Mouse (Mus musculus) liver, embryonic 11.5 days (tissue): ENCODE data around the gene Pdgfb. TPM values are rescaled to one million over a fixed set of nuclear protein-coding genes. Genes with fewer than 3 reads are reported as not detected.

Experiments used
- ATAC-seq: fragments of 200-750 bp; cut with Nextera tagmentation; replicated peaks from 2 replicates; pipeline ENCODE4 v1.8.0; 2017; ENCODE audit warnings: moderate number of reproducible peaks, mild to moderate bottlenecking, moderate TSS enrichment, moderate library complexity; ENCODE audit not compliant: low FRiP score
- DNase-seq: peaks from one replicate; pipeline ENCODE4 v3.0.0-alpha.2; 2017; ENCODE audit warnings: low spot score
- H3K27ac ChIP-seq: fragments of 300-500 bp; sonication (generic); 2 replicates; pipeline ENCODE4 v1.5.1; 2014; ENCODE audit warnings: mild to moderate bottlenecking, low read depth, low read length, control low read depth
- H3K27me3 ChIP-seq: fragments of 300-500 bp; sonication (generic); replicated peaks from 2 replicates; pipeline ENCODE4 v1.6.1; 2014; ENCODE audit warnings: low read length, mixed read lengths; ENCODE audit not compliant: control insufficient read depth, insufficient read depth
- H3K36me3 ChIP-seq: fragments of 300-500 bp; sonication (generic); 2 replicates; pipeline ENCODE4 v1.6.1; 2014; ENCODE audit warnings: mild to moderate bottlenecking, low read length, moderate library complexity, mixed read lengths; ENCODE audit not compliant: control insufficient read depth, insufficient read depth
- H3K4me1 ChIP-seq: fragments of 300-500 bp; sonication (generic); replicated peaks from 2 replicates; pipeline ENCODE4 v1.6.1; 2014; ENCODE audit warnings: low read length, mixed read lengths; ENCODE audit not compliant: control insufficient read depth, insufficient read depth
- H3K4me2 ChIP-seq: fragments of 300-500 bp; sonication (generic); 2 replicates; pipeline ENCODE4 v1.6.1; 2014; ENCODE audit warnings: mild to moderate bottlenecking, control low read depth, moderate library complexity
- H3K4me3 ChIP-seq: fragments of 300-500 bp; sonication (generic); 2 replicates; pipeline ENCODE4 v1.5.1; 2014; ENCODE audit warnings: low read depth, low read length, control low read depth
- H3K9ac ChIP-seq: fragments of 300-500 bp; sonication (generic); 2 replicates; pipeline ENCODE4 v1.6.1; 2014; ENCODE audit warnings: low read depth, low read length, control low read depth
- H3K9me3 ChIP-seq: fragments of 300-500 bp; sonication (generic); 2 replicates; pipeline ENCODE4 v1.6.1; 2016; ENCODE audit warnings: low read length, inconsistent platforms, mixed read lengths; ENCODE audit not compliant: control insufficient read depth
- WGBS: fragments of 180-500 bp; shearing (Covaris S2); extraction: QIAGEN DNeasy Blood & Tissue Kit; methylation state at CpG from one replicate; pipeline ENCODE4 v1.1.7; 2014; 5-methylcytosine and 5-hydroxymethylcytosine counted together
- polyA plus RNA-seq: library from polyadenylated mRNA; unstranded; fragments of >200 nt; fragmentation: Nextera tagmentation; extraction: Ambion mirVana; gene quantifications from 2 replicates; pipeline ENCODE4 v1.2.1, GENCODE M21; 2014

Pdgfb gene
- polyA plus RNA-seq, 1 experiment from 2014 or later, result 2.7 TPM

GRCm38 (mm10) chr15:79997988-79998387, 16.8 kb downstream of the Pdgfb start:
- H3K27ac ChIP-seq, result no peak overlapping the region
- H3K4me2 ChIP-seq, result no peak overlapping the region
- 82% methylated on average over 3 of the region's 3 CpGs for WGBS
- no peak overlapping the region for H3K9ac ChIP-seq
- no peaks in the 10 kb centered on the region for H3K36me3 ChIP-seq
- ATAC-seq, result no peak
- DNase-seq, result no peak
- H3K27me3 ChIP-seq, result no peaks in the 10 kb centered on the region
- no peak overlapping the region for H3K4me3 ChIP-seq
- peaks cover 6% of the 10 kb centered on the region; the same call in 1 of the 2 replicates for H3K4me1 ChIP-seq
- H3K9me3 ChIP-seq, result no peaks in the 10 kb centered on the region

- no peaks in the 10 kb centered on the region for H3K27me3 ChIP-seq
- no peak for ATAC-seq
- H3K4me2 ChIP-seq, result no peak overlapping the region
- no peaks in the 10 kb centered on the region for H3K9me3 ChIP-seq
- peaks cover 6% of the 10 kb centered on the region; the same call in 1 of the 2 replicates for H3K4me1 ChIP-seq
- H3K9ac ChIP-seq, result no peak overlapping the region
- H3K27ac ChIP-seq, result no peak overlapping the region
- no peak for DNase-seq
- H3K36me3 ChIP-seq, result no peaks in the 10 kb centered on the region
- H3K4me3 ChIP-seq, result no peak overlapping the region
- WGBS, result 88% methylated on average over 11 of the region's 11 CpGs
Observed at GRCm38 (mm10) chr15:79996781-79997180, 18.0 kb downstream of the Pdgfb start.

- Histone ChIP-seq H3K4me1 (peaks cover under 1% of the 10 kb centered on the region; the same call in 1 of the 2 replicates), H3K4me2 (no peak overlapping the region), H3K36me3 (no peaks in the 10 kb centered on the region), H3K27ac (no peak overlapping the region), H3K4me3 (no peak overlapping the region), H3K27me3 (no peaks in the 10 kb centered on the region), H3K9me3 (no peaks in the 10 kb centered on the region), H3K9ac (no peak overlapping the region)
- DNase-seq (no peak), ATAC-seq (no peak)
- 87% methylated on average over 7 of the region's 7 CpGs for WGBS
Observed at GRCm38 (mm10) chr15:79995552-79995951, 19.2 kb downstream of the Pdgfb start.

GRCm38 (mm10) chr15:79994566-79994965, 20.2 kb downstream of the Pdgfb start:
- no peak overlapping the region for H3K4me3 ChIP-seq
- H3K9me3 ChIP-seq, result no peaks in the 10 kb centered on the region
- WGBS, result 82% methylated on average over 4 of the region's 4 CpGs

GRCm38 (mm10) chr15:79986182-79986581, 28.6 kb downstream of the Pdgfb start:
- Histone ChIP-seq H3K9me3 (no peaks in the 10 kb centered on the region), H3K27me3 (no peaks in the 10 kb centered on the region), H3K36me3 (no peaks in the 10 kb centered on the region), H3K27ac (no peak overlapping the region), H3K4me1 (no peaks in the 10 kb centered on the region), H3K9ac (no peak overlapping the region), H3K4me2 (no peak overlapping the region), H3K4me3 (no peak overlapping the region)
- DNase-seq (no peak), ATAC-seq (no peak)
- 65% methylated on average over 8 of the region's 8 CpGs for WGBS

More at GRCm38 (mm10) chr15:79994566-79994965, 20.2 kb downstream of the Pdgfb start:
- Histone ChIP-seq H3K4me2 (no peak overlapping the region), H3K27me3 (no peaks in the 10 kb centered on the region), H3K36me3 (no peaks in the 10 kb centered on the region), H3K4me1 (no peaks in the 10 kb centered on the region), H3K9ac (no peak overlapping the region), H3K27ac (no peak overlapping the region)
- ATAC-seq (no peak), DNase-seq (no peak)

- Histone ChIP-seq H3K9ac (no peak overlapping the region), H3K4me2 (no peak overlapping the region), H3K36me3 (no peaks in the 10 kb centered on the region), H3K4me1 (no peaks in the 10 kb centered on the region), H3K27me3 (no peaks in the 10 kb centered on the region), H3K27ac (no peak overlapping the region), H3K4me3 (no peak overlapping the region), H3K9me3 (no peaks in the 10 kb centered on the region)
- ATAC-seq, result no peak
- 45% methylated on average over 11 of the region's 11 CpGs for WGBS
- DNase-seq, result no peak
Observed at GRCm38 (mm10) chr15:79985471-79985870, 29.3 kb downstream of the Pdgfb start.

- DNase-seq, result no peak
- H3K4me1 ChIP-seq, result no peaks in the 10 kb centered on the region
- H3K9ac ChIP-seq, result no peak overlapping the region
- 58% methylated on average over 7 of the region's 7 CpGs for WGBS
- no peak overlapping the region for H3K27ac ChIP-seq
- H3K4me3 ChIP-seq, result no peak overlapping the region
- no peaks in the 10 kb centered on the region for H3K9me3 ChIP-seq
- no peak for ATAC-seq
- H3K4me2 ChIP-seq, result no peak overlapping the region
- no peaks in the 10 kb centered on the region for H3K27me3 ChIP-seq
- no peaks in the 10 kb centered on the region for H3K36me3 ChIP-seq
Observed at GRCm38 (mm10) chr15:79984152-79984551, 30.6 kb downstream of the Pdgfb start.

GRCm38 (mm10) chr15:79980716-79981115, 34.1 kb downstream of the Pdgfb start:
- Histone ChIP-seq H3K27ac (no peak overlapping the region), H3K36me3 (no peaks in the 10 kb centered on the region), H3K9ac (no peak overlapping the region), H3K4me2 (no peak overlapping the region), H3K9me3 (no peaks in the 10 kb centered on the region), H3K27me3 (no peaks in the 10 kb centered on the region), H3K4me1 (no peaks in the 10 kb centered on the region), H3K4me3 (no peak overlapping the region)
- DNase-seq (no peak), ATAC-seq (no peak)
- 80% methylated on average over 11 of the region's 11 CpGs for WGBS

- H3K27ac ChIP-seq, result no peak overlapping the region
- 92% methylated on average over 11 of the region's 11 CpGs for WGBS
- no peak overlapping the region for H3K4me3 ChIP-seq
- H3K27me3 ChIP-seq, result no peaks in the 10 kb centered on the region
- no peaks in the 10 kb centered on the region for H3K36me3 ChIP-seq
- no peaks in the 10 kb centered on the region for H3K4me1 ChIP-seq
- no peak for ATAC-seq
- no peak overlapping the region for H3K4me2 ChIP-seq
- H3K9ac ChIP-seq, result no peak overlapping the region
- no peaks in the 10 kb centered on the region for H3K9me3 ChIP-seq
- no peak for DNase-seq
Observed at GRCm38 (mm10) chr15:79972186-79972585, 42.6 kb downstream of the Pdgfb start.
